Mouse (Mus musculus) adipocyte (in vitro differentiated cells): Measurements from ENCODE around the gene Zfp42.
"Not testable (repeated sequence)": the region's sequence is repeated elsewhere in the genome, so short reads cannot be mapped to it uniquely, and the experiment has no call there.

Experiments used
- DNase-seq: peaks from one replicate; pipeline ENCODE4 v3.0.0-alpha.2; 2016; ENCODE audit warnings: low spot score

The Zfp42 gene

GRCm38 (mm10) chr8:43306896-43307295, at the start of gene Zfp42:
TSS of gene Zfp42 (minus strand) at chr8:43306980.
- no peak for DNase-seq

GRCm38 (mm10) chr8:43356069-43356770, 49.4 kb upstream of the Zfp42 start:
- DNase-seq, result no peak

- not testable (repeated sequence) for DNase-seq
Measured at GRCm38 (mm10) chr8:43352241-43352640, 45.5 kb upstream of the Zfp42 start.

- DNase-seq, result no peak
Measured at GRCm38 (mm10) chr8:43338555-43338954, 31.8 kb upstream of the Zfp42 start.

DNA sequence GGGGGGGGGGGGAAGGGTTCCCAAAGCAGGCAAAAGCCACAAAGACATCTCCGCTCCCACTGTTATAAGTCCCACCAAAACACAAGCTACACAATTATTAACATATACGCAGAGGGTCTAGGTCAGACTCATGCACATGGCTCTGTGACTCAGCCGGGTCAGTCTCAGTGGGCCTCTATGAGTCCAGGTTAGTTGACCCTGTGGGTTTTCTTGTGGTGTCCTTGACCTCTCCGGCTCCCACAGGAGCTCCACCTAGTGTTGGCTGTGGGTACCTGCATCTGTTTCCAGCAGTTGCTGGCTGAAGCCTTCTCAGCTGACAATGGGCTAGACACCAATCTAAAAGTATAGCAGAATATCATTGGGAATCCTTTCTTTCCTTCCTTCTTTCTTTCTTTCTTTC, 26.7 kb upstream of the Zfp42 start:
- DNase-seq, result no peak

DNA sequence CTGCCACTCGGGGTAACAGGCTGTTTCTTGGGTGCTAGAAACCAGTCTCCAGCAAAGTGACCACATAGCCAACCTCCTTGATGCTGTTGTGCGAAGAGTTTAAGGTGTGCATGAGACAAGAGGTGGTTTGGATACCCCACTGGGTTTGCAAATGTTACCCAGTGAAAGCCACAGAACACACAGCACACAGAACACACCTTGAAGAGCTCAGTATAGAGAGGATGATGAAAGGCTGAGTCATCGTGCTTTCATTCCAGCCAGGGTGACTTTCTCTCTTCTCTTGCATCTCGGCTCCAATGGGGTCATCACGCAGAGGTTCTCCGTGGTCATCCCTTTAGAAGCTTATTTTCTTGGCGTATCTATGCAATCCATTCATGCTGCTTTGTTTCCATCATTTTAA, 24.9 kb upstream of the Zfp42 start:
- DNase-seq, result no peak

DNA sequence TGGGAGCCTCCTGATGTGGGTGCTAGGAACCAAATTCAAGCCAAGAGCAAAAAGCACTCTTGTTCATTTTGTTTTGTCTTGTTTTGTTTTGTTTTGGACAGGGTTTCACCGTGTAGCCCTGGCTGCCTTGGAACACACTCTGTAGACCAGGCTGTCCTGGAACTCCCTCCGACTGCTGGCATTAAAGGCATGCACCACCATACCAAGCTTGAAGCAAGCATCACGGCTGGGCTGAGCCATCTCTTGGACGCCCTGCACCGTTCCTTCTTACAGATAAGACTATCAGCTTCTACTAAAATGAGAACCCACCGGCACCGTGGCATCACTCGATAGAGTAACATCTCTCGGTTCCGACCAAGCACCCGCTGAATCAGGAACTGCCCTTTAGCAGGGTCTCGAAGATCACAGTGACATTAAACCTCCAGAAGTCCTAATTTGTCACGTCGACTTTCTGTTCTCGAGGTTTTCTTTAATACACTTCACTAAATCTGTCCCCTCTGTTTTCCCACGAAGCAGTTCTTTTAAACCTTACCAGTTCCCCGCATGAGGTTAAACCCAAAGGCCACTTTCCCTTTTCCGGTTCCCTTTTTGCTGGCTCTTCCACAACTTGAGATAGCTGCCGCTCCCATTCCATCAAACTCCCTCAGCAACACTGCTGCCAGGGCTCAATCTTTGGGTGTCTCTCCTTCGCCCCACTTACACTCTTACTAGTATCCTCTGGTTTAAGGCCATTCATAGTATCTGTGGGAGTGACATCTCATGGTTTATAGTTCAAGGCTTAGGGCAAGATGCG, 23.3 kb upstream of the Zfp42 start:
- no peak for DNase-seq

DNA sequence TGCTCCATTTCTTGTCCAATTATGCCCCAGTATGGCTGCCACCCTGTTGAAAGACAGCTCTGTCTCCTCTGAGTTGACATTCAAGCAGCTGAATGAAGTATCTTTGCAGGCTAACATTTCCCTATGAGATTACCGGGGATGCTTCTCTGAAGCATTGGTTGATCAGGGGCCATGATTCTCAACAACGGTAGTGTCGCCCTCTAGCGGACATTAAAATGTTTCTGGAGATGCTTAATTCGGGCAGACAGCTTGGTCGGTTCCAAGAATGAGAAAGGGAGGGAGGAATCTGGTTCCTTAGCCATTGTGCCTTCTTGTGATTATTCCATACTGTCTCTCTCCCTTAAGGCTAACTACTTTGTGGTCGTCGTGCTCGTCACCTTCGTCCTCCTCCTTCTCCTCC, 21.9 kb upstream of the Zfp42 start:
- DNase-seq, result no peak

DNA sequence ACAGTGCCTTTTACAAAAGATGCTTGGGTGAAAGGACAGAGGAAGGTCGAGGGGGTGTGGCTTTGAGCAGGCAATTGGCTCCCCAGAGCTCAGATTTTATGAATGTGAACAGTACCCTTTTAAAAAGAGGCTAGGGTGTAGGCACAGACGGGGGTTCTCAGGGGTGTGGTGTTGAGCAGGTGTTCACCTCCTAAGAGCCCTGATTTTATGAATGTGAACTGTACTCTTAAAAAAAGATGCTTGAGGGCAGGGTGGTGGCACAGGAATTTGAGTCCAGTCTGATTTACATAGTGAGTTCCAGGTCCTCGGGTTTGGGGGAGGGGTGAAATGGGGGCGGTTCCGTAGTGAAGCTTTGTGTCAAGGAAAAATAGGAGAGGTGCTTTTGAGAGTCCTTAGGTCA, 14.0 kb upstream of the Zfp42 start:
- DNase-seq, result no peak

DNA sequence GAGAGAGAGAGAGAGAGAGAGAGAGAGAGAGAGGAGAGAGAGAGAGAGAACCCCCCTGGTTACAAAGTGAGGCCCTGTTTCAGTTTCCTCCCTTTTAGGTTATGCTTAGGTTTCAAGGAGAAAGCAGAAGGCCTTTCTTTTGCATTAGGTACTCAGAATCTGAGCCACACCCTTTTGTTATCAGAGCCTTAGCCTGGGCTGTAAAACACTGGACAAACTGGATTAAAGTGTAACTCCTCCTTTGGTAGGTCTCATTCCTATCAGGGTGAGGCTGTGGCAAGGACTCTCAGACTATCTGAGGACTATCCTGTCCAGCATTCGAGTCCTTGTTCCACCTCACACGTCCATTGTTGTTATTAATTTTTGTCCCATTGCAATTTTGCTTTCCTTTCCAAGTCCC, 1.4 kb upstream of the Zfp42 start:
- no peak for DNase-seq

- no peak for DNase-seq
Measured at GRCm38 (mm10) chr8:43305676-43306075, 1.1 kb downstream of the Zfp42 start.

- no peak for DNase-seq
Measured at GRCm38 (mm10) chr8:43299796-43300195, 7.0 kb downstream of the Zfp42 start.

DNA sequence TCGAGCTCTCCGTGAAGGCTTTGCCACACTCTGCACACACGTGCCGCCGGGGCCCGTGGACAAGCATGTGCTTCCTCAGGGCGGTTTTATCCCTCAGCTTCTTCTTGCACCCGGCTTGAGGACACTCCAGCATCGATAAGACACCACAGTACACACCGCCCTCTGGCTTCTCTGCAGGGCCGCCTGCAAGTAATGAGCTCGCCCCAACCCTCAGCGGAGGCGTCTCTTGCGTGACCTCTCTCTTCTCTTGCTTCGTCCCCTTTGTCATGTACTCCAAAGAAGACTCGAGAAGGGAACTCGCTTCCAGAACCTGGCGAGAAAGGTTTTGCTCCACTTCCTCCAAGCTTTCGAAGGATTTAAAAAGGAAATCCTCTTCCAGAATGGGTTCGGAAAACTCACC, 11.0 kb downstream of the Zfp42 start:
- DNase-seq, result no peak

DNA sequence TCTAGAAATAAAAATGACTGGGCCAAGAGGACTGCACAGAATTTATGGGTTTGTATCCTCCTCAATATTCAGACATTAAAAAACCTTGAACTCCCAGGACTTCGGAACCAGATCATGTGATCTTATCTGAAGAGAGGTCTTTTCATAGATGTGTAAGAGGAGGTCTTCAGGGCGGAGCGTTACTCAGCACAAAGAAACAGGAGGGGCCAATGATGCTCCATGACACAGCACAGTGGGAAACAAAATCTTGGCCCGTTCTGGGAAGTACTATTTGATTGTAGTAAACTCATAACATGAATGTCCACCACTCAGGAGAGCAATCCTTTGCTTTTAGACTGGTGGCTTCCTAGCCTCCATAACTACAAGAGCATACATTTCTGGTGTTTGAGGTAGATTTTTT, 12.6 kb downstream of the Zfp42 start:
- DNase-seq, result no peak

DNA sequence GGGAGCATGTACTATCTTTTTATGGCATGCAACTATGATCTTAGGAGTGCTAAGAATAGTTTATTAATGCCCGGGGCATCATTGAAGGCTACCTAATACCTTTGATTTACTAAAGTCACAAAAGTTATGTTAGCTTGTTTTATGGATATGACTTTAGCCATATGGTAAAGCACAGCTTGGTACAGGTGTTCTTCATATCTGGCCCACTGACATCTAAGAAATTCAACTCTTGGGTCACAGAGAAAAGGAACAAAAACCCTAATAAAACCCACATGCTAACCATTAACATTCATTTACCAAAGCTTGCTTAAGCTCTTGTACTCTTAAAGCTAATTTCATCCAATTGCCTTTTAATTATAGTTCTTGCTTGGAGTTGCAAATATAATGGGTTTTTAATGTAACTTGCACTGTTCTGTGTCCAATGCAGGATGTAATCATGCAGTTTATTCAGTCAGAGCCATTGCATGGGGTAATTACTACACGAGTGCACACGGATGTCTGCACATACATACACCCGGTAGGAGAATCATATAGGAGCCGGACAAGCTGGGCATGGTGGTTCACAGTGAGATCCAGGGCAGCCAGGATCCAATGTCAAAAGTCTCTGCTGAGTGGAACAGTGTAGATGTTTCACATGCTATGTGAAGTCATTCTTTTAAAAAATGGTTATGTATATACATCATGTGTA, 16.2 kb downstream of the Zfp42 start:
- DNase-seq, result no peak

DNA sequence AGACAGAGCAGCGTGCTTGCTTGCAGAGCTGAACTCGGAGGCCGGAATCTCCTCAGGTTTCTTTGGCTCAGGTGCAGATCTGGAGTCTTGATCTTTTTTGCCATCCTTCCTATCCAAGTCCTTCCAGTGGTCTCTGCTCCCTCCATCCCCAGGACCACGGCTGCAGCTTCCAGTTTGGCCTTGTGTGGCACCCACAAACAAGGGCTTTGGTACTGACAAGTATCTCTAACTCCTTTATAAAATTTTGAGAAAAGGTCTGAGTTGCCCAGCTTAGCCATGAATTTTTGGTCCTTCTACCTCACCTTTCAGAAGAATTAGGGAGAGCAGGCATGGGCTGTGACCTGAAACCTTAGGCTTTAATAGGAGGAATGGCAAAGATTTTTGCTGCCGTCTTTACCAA, 17.0 kb downstream of the Zfp42 start:
- DNase-seq, result no peak

- no peak for DNase-seq
Measured at GRCm38 (mm10) chr8:43288840-43289239, 17.9 kb downstream of the Zfp42 start.

DNA sequence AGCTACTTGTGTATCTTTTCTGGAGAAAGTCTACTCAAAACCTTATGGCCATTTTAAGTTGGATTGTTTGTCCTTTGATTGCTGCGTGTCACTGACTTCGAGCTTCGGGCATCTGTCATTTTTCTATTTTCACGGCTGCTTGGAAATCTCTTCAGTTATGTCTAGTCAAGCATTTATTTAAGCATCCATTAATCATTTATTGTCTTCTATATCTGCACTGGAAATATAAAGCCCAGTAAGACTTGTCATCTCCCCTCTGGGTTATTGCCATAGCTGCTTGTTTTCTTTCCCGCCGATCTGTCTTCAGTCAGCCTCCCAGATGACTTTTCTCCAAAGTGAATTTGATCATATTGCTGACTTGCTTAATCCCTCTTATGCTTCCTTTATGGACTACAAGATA, 19.3 kb downstream of the Zfp42 start:
- DNase-seq, result no peak

DNA sequence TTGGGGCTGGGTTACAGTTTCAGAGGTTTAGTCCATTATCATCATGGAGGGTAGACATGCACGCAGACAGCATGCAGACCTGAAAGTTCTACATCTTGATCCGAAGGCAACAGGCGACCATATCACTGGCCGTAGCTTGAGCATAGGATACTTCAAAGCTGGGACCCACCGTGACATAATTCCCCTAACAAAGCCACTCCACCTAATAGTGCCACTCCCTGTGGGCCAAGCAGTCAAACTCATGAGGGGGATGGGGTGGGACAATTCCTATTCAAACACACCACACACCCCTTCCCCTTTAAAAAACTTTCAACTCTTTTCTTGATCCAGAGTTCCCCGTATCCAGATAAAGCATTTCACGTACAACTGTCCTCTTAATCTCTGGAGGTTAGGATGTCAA, 23.5 kb downstream of the Zfp42 start:
- DNase-seq, result no peak

DNA sequence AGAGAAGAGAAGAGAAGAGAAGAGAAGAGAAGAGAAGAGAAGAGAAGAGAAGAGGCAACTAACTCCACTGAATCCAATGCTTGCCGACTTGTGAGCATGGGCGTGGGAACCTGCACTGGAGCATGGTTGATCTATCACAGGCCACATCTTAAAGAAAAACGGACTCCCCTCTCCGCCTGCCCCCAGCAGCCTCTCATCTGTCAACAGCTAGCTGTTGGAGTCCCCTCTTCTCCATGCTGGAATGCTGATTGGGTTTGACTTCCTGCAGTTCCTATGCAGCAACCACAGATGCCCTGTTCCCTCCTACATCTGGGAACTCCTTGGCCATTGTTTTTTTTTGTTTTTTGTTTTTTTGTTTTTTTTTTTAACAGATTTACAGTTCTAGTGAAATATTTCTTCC, 28.4 kb downstream of the Zfp42 start:
- no peak for DNase-seq

- DNase-seq, result no peak
Measured at GRCm38 (mm10) chr8:43260961-43261360, 45.8 kb downstream of the Zfp42 start.

- no peak for DNase-seq
Measured at GRCm38 (mm10) chr8:43257886-43258285, 48.9 kb downstream of the Zfp42 start.

- DNase-seq, result no peak
Measured at GRCm38 (mm10) chr8:43255695-43256094, 51.1 kb downstream of the Zfp42 start.
